Mouse (Mus musculus) testis, postnatal 10 days (tissue): ENCODE measurements at regions not wholly inside any gene's neighbourhood (a gene's known extent, or its start where the extent isn't known, plus 50 kb on each side); places are given as distances from the start of the nearest gene placed in this dataset.
"Not testable (repeated sequence)": the region's sequence is repeated elsewhere in the genome, so short reads cannot be mapped to it uniquely, and the experiment has no call there.

Experiments used
- DNase-seq: peaks from one replicate; pipeline ENCODE4 v3.0.0; 2021; ENCODE audit warnings: low spot score

DNA sequence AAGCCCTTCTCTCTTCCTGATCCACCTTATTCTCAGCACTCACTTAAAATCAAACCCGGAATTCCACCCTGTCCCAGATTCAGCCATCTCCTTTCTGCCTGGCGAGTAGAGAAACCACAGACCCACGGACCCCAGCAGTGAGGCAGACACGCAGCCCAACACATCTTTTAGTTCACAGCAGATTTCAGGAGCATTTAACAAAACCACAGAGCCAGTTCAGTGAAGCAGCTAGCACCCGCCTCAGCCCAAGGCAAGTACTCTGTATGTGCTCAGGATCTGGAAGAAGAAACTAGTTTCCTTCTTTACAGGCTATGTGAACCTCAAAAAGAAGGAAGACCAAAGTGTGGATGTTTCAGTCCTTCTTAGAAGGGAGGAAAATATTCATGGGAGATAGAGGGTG lies 560.6 kb downstream of the Nyap2 start:
- no peak for DNase-seq

- DNase-seq, result no peak
Observed at GRCm38 (mm10) chr1:81652990-81653717, 576.4 kb downstream of the Nyap2 start.

GRCm38 (mm10) chr1:81661245-81661644 lies 571.7 kb upstream of the Gm9747 start:
- DNase-seq, result no peak

DNA sequence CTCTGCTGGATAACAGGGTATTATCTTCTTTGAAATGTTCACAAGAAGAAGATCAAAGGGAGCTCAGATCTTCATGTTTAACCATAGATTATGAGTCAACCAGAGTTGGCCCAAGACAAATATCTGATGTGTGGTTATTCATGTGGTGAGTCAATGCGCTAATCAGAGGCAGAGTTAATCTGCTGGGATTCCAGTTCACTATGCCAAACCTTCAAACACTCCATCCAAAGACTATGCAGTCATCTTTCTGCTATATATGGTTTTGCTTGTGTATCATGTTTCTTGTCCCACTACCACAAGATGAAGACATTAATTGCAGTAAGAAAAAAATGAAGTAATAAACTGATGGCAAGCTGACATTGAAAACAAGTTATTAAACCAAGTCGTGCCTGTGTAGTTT lies 561.8 kb upstream of the Gm9747 start:
- no peak for DNase-seq

GRCm38 (mm10) chr1:81671725-81672124 lies 561.2 kb upstream of the Gm9747 start:
- no peak for DNase-seq

GRCm38 (mm10) chr1:81675576-81676342 lies 557.2 kb upstream of the Gm9747 start:
- no peak for DNase-seq

- DNase-seq, result no peak
Observed at GRCm38 (mm10) chr1:81677768-81678400, 555.0 kb upstream of the Gm9747 start.

DNA sequence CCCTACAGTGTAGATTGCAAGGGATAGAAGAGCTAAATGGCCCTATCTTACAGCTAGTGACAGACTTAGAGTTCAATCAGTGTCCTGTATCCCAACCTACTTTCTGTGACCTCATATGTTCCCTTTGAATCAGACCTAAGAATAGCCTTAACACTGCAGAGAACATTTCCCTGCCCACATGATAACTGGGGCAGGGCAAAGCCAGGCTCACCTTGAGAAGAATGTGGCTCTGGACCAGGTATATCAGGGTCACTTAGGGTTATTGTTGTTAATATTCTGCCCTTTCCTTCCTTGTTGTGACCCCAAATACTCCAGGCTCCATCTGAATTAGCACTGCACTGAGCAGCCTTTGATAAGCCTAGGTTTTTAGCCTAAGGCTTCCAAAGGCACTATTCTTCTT lies 536.8 kb upstream of the Gm9747 start:
- no peak for DNase-seq

DNA sequence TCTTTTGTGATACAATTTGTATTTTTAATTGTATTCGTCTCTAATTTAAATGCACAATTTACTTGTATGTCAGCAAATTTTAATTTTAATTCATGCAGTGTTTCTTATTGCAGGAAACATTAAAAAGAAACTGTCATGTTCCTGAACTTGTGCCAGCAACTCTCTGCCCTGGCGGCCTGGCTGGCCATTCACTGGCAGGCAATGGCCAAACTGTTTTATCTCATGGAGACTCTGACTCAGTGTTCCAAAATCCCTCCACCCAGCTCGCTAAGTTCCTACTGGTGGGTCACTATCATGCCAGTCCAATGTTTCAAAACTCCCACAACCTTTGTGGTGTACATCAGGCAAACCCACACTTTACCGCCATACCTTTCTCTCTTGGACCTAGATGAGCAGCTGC lies 523.7 kb upstream of the Gm9747 start:
- no peak for DNase-seq

DNA sequence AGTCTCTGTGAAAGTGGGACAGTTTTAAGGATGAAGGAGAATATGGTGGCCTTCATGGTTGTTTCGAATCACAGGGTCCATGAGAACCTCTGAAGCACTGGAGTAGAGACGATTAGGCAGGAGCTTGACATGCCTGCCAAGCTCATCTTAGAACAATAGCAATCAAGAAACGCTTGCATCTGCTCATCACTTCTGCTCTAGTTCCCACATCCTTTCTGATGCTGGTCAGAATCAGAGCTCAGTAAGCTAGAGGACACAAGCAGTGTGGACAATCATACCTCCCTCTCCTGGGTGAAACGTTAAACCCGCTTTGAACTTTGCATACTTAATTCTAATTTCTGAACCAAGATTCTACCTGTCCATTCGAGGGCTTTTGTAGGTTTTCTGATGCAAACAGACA lies 515.8 kb upstream of the Gm9747 start:
- no peak for DNase-seq

DNA sequence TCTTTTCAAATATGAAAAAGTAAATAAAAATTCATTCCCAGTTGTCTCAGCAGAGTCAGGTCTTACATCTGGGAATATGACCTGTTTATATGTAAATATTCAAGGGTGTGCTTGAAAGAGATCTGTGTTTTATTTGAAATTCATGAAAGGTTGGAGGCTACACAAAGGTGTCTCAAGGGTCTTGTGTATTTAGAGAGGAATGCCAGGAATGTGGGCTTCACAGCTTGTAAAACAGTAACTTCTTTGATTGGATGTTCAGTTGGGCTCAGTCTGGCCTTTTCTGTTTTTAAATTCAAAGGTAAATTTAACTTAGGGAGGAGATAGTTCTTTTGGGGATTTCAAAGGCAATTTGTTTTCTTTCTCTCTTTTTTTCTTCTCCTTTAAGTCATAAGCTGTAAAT lies 514.7 kb upstream of the Gm9747 start:
- DNase-seq, result no peak

- no peak for DNase-seq
Observed at GRCm38 (mm10) chr1:81724859-81725258, 508.1 kb upstream of the Gm9747 start.

GRCm38 (mm10) chr1:81726268-81727132 lies 506.4 kb upstream of the Gm9747 start:
- DNase-seq, result no peak

DNA sequence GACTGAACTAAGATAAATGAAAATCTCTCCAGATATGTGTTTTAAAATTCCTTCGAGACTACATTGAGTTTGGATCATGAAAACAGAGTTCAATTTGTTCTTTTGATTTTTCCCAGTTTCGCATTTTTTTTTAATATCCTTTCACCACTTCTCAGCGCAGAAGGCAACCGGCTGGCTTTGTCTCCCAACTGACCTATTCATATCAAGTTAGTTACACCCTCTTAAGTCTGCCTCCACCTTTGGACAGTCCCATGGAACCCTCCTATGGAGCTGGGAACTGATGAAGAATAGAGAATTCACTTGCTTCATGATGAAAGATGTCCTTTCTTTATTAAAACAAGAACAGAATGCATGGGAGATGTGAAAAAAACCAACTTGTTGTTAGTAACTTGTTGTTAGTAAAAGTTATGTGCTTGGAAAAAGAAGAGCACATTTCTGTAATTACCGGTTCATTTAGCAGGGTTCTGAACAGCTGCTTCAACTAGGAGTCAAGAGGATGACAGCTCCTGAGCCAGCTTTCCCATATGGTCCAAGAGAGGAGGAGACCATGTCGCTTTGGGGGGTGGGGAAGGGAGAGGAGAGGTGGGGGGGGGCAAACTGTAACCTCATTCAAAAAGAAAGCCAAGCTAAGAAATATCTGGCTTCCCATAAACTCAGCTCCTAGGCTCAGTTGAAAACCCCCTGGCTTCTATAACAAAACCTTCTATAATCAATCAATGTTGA lies 495.6 kb upstream of the Gm9747 start:
- no peak for DNase-seq

GRCm38 (mm10) chr1:81738384-81738783 lies 494.5 kb upstream of the Gm9747 start:
- no peak for DNase-seq

DNA sequence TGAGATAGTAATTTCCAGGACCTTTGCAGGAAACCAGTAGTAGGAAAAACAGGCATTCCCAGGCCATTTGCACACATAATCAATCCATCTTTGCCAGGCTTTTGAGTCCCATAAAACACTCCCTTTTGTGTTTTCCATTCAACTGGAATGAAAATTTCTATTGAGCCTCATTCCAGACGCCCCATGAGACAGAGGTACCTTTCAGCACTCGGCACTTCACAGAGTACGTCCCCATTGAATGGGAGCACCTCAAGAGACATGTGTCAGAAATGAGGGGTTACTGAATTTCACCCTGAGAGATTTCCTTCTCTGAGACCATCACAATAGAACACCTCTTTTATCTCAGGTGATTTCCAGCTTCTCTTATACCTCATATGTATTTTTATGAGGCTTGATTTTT lies 493.5 kb upstream of the Gm9747 start:
- DNase-seq, result no peak

- DNase-seq, result no peak
Observed at GRCm38 (mm10) chr1:81739981-81740380, 492.9 kb upstream of the Gm9747 start.

DNA sequence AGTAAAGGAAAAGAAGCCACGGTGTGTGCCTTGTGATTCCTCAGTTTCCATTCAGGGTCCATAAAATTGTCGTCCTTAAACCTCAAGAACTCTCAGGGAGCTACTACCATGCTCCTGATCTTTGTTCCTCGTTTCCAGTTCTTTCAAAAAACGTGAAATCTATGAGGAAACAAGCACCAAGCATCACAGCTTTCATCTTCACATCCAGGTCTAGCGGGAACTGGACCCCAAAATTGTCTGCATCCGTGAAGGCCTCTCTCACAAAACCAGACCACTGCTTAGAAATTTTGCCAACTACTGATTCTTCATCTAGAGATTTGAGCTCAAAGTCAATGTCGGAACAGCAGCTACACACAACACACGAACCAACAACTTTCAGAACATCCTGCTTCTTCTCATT lies 491.0 kb upstream of the Gm9747 start:
- not testable (repeated sequence) for DNase-seq

- peak; percentile 51 for DNase-seq
Observed at GRCm38 (mm10) chr1:81744524-81744923, 488.4 kb upstream of the Gm9747 start.

DNA sequence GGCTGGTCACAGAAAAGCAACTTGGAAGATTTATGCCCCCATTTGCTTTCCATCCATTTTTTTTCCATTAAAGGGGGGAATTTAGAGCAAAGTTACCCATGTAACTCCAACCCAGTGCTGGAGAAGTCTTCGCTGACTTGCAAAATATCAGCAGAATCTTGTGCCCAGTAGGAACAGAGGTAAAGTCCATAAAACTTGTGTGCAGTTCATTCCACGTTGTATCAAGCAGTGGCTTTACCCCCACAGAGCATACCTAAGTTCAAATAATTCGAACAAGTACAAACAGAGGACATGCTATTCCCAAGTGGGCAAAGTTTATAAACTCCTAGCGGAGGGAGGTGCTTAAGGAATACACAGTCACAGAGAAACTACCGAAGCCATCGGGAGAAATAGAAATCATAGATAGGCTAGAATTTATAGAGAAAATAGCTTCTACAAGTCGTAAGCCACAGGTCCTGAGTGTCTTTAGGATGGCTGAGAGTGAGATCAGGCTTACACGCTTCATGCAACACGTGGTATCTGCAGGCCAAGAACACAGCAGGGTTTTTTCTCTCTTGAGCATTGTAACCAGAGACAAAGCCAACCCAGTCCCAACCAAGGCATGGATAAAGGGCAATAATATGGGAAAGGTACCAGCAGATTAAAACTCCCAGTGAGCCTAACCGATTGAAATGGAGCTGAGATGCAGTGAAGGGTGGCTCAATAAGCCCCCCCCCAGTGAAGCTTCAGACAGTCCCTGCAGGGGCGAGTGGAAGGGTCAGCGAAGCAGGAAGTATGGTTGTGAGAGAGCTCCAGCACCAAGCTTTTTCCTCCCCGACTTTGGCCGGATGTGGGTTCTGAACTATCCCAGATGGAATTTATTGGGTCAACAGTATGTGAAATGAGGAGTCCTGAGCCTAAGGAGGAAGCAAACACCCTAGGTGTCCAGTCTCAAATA lies 487.6 kb upstream of the Gm9747 start:
- no peak for DNase-seq
